Mouse (Mus musculus): ENCODE results near the gene Kpnb1. TPM values are rescaled to one million over a fixed set of nuclear protein-coding genes. Genes with fewer than 3 reads are reported as not detected.

Gene Kpnb1
- polyA plus RNA-seq, 1 experiment from 2014 or later, result 82.8 TPM

GRCm38 (mm10) chr11:97181061-97181460 lies 6.6 kb downstream of the Kpnb1 start:
- no peaks in the 10 kb centered on the region for H3K9me3 ChIP-seq (replicated peaks)
- H3K4me1 ChIP-seq, result peaks cover 13% of the 10 kb centered on the region
- peaks cover 100% of the 10 kb centered on the region for H3K36me3 ChIP-seq
- H3K27ac ChIP-seq, result no peak overlapping the region
- WGBS, result 91% methylated on average over 5 of the region's 5 CpGs
- no peaks in the 10 kb centered on the region for H3K27me3 ChIP-seq (ENCODE audit: low read depth, poor library complexity, severe bottlenecking)
- DNase-seq (ENCODE audit: low spot score), result no peak
- H3K4me3 ChIP-seq, result no peak overlapping the region

- no peaks in the 10 kb centered on the region for H3K27me3 ChIP-seq (ENCODE audit: low read depth, poor library complexity, severe bottlenecking)
- no peaks in the 10 kb centered on the region for H3K4me1 ChIP-seq
- H3K36me3 ChIP-seq, result peaks cover 100% of the 10 kb centered on the region
- 98% methylated on average over 2 of the region's 2 CpGs for WGBS
- DNase-seq (ENCODE audit: low spot score), result no peak
- H3K27ac ChIP-seq, result no peak overlapping the region
- no peak overlapping the region for H3K4me3 ChIP-seq
- H3K9me3 ChIP-seq (replicated peaks), result no peaks in the 10 kb centered on the region
Measured at GRCm38 (mm10) chr11:97178198-97178597, 9.5 kb downstream of the Kpnb1 start.

- H3K9me3 ChIP-seq (replicated peaks), result no peaks in the 10 kb centered on the region
- 70% methylated on average over 3 of the region's 3 CpGs for WGBS
- H3K36me3 ChIP-seq, result peaks cover 100% of the 10 kb centered on the region
- no peaks in the 10 kb centered on the region for H3K4me1 ChIP-seq
- no peak overlapping the region for H3K4me3 ChIP-seq
- H3K27me3 ChIP-seq (ENCODE audit: low read depth, poor library complexity, severe bottlenecking), result no peaks in the 10 kb centered on the region
- peak; percentile 45 for DNase-seq (ENCODE audit: low spot score)
- H3K27ac ChIP-seq, result no peak overlapping the region
Measured at GRCm38 (mm10) chr11:97176851-97177250, 10.8 kb downstream of the Kpnb1 start.

- H3K4me3 ChIP-seq, result no peak overlapping the region
- H3K27ac ChIP-seq, result no peak overlapping the region
- no peaks in the 10 kb centered on the region for H3K27me3 ChIP-seq (ENCODE audit: low read depth, poor library complexity, severe bottlenecking)
- whole genome bisulfite sequencing, result 97% methylated on average over 7 of the region's 7 CpGs
- DNase-seq (ENCODE audit: low spot score), result no peak
- H3K36me3 ChIP-seq, result peaks cover 100% of the 10 kb centered on the region
- no peaks in the 10 kb centered on the region for H3K9me3 ChIP-seq (replicated peaks)
- no peaks in the 10 kb centered on the region for H3K4me1 ChIP-seq
Measured at GRCm38 (mm10) chr11:97175499-97175898, 12.2 kb downstream of the Kpnb1 start.

DNA sequence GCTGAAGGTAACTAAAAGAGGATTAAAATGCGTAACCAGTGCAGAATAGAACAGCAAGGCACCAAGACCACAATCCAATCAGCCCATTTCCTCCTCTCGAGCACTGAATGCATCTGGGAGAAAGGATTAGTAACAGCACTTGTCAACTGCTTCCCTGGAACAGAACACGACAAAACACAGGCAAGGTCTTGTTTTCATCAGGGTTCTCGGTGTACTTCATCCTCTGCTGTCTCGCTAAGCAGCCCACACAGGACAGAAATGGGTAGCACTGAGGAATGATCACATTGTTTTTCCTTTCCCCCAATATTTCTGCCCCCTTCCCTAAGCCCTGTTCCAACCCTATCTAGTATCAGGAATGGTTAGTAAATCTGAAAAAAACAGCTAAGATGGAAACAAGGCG lies 27.3 kb downstream of the Kpnb1 start:
- no peaks in the 10 kb centered on the region for H3K4me1 ChIP-seq
- no peaks in the 10 kb centered on the region for H3K27me3 ChIP-seq (ENCODE audit: low read depth, poor library complexity, severe bottlenecking)
- no peak overlapping the region for H3K27ac ChIP-seq
- DNase-seq (ENCODE audit: low spot score), result no peak
- no peaks in the 10 kb centered on the region for H3K9me3 ChIP-seq (replicated peaks)
- peaks cover 100% of the 10 kb centered on the region for H3K36me3 ChIP-seq
- H3K4me3 ChIP-seq, result no peak overlapping the region
- WGBS, result 85% methylated on average over 6 of the region's 6 CpGs

DNA sequence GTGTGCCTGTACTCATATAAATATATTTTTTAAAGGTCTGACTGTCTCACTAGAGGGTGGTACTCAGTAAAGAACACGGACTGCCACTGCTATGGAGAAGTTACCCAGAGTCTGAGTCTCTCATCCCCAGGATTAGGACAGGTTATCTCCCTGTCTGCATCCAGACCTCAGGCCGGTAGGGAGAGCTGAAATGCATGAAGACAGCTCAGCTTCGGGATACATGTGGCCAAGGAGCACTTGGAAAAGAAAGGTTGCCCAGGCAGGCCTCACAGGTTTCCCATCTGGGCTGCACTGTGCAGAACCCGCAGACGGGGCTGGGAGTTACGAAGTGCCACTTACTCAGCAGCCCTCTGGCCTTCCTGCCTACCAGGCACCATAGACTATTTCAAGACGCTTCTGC lies 30.7 kb downstream of the Kpnb1 start:
- no peaks in the 10 kb centered on the region for H3K27me3 ChIP-seq (ENCODE audit: low read depth, poor library complexity, severe bottlenecking)
- WGBS, result 81% methylated on average over 7 of the region's 7 CpGs
- H3K9me3 ChIP-seq (replicated peaks), result no peaks in the 10 kb centered on the region
- no peak for DNase-seq (ENCODE audit: low spot score)
- no peak overlapping the region for H3K27ac ChIP-seq
- H3K4me3 ChIP-seq, result no peak overlapping the region
- peaks cover 25% of the 10 kb centered on the region for H3K4me1 ChIP-seq
- H3K36me3 ChIP-seq, result peaks cover 81% of the 10 kb centered on the region

DNA sequence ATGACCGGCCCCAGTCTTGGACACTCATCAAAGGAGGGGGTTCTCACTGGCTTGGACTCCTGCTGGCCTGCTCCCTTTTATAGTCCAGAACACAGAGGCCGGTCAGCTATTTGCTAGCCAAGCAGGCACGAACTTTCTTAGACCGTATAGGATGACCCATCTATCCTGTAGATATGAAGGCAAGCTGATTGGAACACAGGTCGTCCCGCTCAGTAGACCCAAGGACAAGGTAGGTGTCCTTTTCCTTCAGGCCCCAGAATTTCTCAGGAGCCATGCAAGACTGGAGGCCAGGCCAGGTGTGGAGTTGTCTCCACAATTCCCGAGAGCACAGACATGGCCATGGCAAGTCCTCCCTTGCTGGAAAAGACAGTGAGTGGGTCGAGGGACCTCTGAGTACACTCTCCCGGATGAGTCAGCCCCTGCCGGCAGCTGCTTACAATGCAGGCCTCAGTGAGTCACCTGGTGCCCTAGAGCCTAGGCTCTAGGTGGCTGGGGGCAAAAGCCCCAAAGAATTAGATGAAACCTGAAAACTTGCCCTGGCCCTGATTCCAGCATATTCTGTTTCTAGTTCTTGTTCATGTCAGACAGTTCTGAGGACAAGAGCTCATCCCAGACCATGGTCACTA lies 34.9 kb downstream of the Kpnb1 start:
- H3K36me3 ChIP-seq, result peaks cover 48% of the 10 kb centered on the region
- peak; percentile 51 for DNase-seq (ENCODE audit: low spot score)
- no peak overlapping the region for H3K27ac ChIP-seq
- 25% methylated on average over 10 of the region's 10 CpGs for WGBS
- peak overlapping the region; percentile 84 for H3K4me3 ChIP-seq
- no peaks in the 10 kb centered on the region for H3K27me3 ChIP-seq (ENCODE audit: low read depth, poor library complexity, severe bottlenecking)
- H3K9me3 ChIP-seq (replicated peaks), result no peaks in the 10 kb centered on the region
- peaks cover 63% of the 10 kb centered on the region for H3K4me1 ChIP-seq

GRCm38 (mm10) chr11:97152023-97152426 lies 35.7 kb downstream of the Kpnb1 start:
- H3K27ac ChIP-seq, result peak overlapping the region; percentile 15; the same call in 1 of the 2 replicates
- H3K4me1 ChIP-seq, result peaks cover 69% of the 10 kb centered on the region
- H3K9me3 ChIP-seq (replicated peaks), result no peaks in the 10 kb centered on the region
- DNase-seq (ENCODE audit: low spot score), result peak; percentile 52
- peaks cover 46% of the 10 kb centered on the region for H3K36me3 ChIP-seq
- H3K4me3 ChIP-seq, result peak overlapping the region; percentile 84
- H3K27me3 ChIP-seq (ENCODE audit: low read depth, poor library complexity, severe bottlenecking), result peaks cover 5% of the 10 kb centered on the region; the same call in 1 of the 2 replicates
- 3% methylated on average over 11 of the region's 11 CpGs for WGBS

- Histone ChIP-seq H3K27ac (peak within 1 kb of the TSS; percentile 97), H3K4me3 (peak within 1 kb of the TSS; percentile 84), H3K36me3 (peaks cover 41% of the 10 kb centered on the region), H3K4me1 (peaks cover 74% of the 10 kb centered on the region), H3K27me3 (ENCODE audit: low read depth, poor library complexity, severe bottlenecking) (peaks cover 7% of the 10 kb centered on the region; the same call in 1 of the 2 replicates), H3K9me3 (replicated peaks) (no peaks in the 10 kb centered on the region)
- DNase-seq (ENCODE audit: low spot score), result peak; percentile 71
- WGBS, result 1% methylated on average over 48 of the region's 64 CpGs
Measured at GRCm38 (mm10) chr11:97151343-97151801, 36.3 kb downstream of the Kpnb1 start, which contains the start of gene Tbkbp1. TSS of gene Tbkbp1 (minus strand) at chr11:97151495.

DNA sequence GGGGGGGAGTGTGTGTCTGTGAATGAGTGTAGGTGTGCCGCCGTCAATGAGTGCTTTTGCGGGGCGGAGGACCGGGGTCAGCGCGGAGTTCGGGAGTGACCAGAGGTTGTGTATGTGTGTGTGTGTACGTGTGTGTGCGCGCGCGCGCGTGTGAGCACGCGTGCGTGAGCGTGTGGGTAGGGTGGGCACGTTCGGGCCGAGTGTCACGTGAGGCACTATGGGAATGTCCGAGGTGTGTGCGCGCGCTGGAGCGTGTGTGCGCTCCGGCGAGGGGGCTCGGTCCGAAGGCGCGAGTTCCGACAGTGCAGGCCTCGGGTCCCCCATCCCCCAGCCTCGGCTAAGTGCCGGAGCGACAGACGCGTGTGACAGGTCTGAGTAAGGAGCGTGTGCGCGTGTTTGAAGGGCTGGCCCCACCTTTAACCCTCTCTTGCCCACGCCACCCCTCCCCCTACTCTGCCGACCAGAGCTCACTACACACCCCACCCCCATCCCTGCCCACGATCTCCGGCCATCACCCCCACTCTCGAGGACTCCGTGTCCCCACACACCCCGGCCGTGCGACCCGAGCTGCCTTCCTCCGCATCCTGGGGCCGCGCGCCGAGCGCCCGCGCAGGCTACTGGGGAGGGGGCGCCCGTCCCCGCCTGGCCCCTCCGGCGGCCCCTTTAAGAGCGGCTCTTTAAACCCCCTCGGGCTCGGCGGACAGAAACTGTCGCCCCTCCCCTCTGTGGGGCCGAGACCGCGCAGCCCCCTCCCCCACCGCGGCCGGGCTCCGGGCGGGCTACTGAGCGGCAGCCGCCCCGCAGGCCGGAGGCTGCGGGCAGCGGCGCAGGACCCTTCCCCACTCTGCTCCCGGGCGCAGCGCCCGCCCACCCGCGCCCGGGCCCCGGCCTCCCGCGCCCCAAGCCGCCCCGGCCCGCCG lies 37.0 kb downstream of the Kpnb1 start:
- peaks cover 79% of the 10 kb centered on the region for H3K4me1 ChIP-seq
- WGBS, result under 1% methylated on average over 97 of the region's 102 CpGs
- H3K27ac ChIP-seq, result peak overlapping the region; percentile 97
- peak; percentile 89 for DNase-seq (ENCODE audit: low spot score)
- no peaks in the 10 kb centered on the region for H3K9me3 ChIP-seq (replicated peaks)
- H3K4me3 ChIP-seq, result peak overlapping the region; percentile 84
- peaks cover 41% of the 10 kb centered on the region for H3K36me3 ChIP-seq
- H3K27me3 ChIP-seq (ENCODE audit: low read depth, poor library complexity, severe bottlenecking), result peaks cover 9% of the 10 kb centered on the region; the same call in 1 of the 2 replicates

- Histone ChIP-seq H3K4me3 (peak overlapping the region; percentile 84), H3K4me1 (peaks cover 86% of the 10 kb centered on the region), H3K27me3 (ENCODE audit: low read depth, poor library complexity, severe bottlenecking) (peaks cover 9% of the 10 kb centered on the region; the same call in 1 of the 2 replicates), H3K27ac (peak overlapping the region; percentile 97), H3K9me3 (replicated peaks) (no peaks in the 10 kb centered on the region), H3K36me3 (peaks cover 39% of the 10 kb centered on the region)
- 2% methylated on average over 14 of the region's 14 CpGs for WGBS
- peak; percentile 71 for DNase-seq (ENCODE audit: low spot score)
Measured at GRCm38 (mm10) chr11:97149995-97150410, 37.7 kb downstream of the Kpnb1 start.

DNA sequence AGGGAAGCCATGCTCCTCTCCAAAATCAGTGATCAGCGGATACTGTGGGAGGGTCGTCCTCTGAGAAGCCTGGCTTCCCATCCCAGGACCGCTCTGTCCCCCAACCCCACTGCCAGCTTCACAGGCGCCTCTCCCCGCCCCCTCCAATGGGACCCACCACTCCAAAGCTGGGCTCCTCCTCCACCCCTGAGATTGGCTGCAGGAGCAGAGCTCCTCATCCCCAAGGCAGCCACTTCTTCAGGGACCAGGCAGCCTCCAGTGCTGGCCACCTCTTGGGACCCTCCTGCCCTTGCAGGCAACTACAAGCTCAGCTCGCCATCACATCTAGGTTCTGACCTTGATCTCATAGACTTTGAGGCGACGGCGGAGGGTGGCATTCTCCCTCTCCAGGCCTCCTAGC lies 38.7 kb downstream of the Kpnb1 start:
- Histone ChIP-seq H3K4me3 (peak overlapping the region; percentile 84), H3K36me3 (peaks cover 34% of the 10 kb centered on the region), H3K9me3 (replicated peaks) (no peaks in the 10 kb centered on the region), H3K4me1 (peaks cover 88% of the 10 kb centered on the region), H3K27ac (peak overlapping the region; percentile 97), H3K27me3 (ENCODE audit: low read depth, poor library complexity, severe bottlenecking) (peaks cover 9% of the 10 kb centered on the region; the same call in 1 of the 2 replicates)
- DNase-seq (ENCODE audit: low spot score), result no peak
- 14% methylated on average over 9 of the region's 9 CpGs for WGBS

DNA sequence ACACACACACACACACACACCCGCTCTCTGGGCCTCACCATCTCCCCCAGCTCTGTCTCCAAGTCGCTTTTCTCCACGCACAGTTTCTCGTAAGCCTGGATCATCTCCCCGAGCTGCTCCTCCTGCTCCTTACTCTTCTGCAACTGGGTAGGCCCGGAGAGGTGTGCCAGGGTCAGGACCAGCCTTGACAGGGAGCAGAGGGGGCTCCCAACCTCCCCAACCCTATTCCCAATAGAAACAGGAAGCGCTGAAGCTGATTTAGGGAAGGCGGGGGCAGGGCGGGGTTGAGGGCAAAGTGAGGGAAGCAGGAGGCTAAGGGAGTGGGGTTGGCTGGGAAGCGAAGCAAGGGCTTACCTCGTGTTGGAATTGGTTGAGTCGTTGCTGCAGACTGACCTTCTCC lies 39.1 kb downstream of the Kpnb1 start:
- Histone ChIP-seq H3K27ac (peak overlapping the region; percentile 97), H3K4me1 (peaks cover 88% of the 10 kb centered on the region), H3K9me3 (replicated peaks) (no peaks in the 10 kb centered on the region), H3K4me3 (peak overlapping the region; percentile 84), H3K27me3 (ENCODE audit: low read depth, poor library complexity, severe bottlenecking) (peaks cover 9% of the 10 kb centered on the region; the same call in 1 of the 2 replicates), H3K36me3 (peaks cover 36% of the 10 kb centered on the region)
- 21% methylated on average over 12 of the region's 12 CpGs for WGBS
- DNase-seq (ENCODE audit: low spot score), result no peak
